Mouse (Mus musculus): Measurements from ENCODE around the gene Kmt2e. TPM values are rescaled to one million over a fixed set of nuclear protein-coding genes. Genes with fewer than 3 reads are reported as not detected.

Kmt2e gene
- total and polyA plus RNA-seq, 3 experiments: 8.0 to 220 (median 40.7) TPM

DNA sequence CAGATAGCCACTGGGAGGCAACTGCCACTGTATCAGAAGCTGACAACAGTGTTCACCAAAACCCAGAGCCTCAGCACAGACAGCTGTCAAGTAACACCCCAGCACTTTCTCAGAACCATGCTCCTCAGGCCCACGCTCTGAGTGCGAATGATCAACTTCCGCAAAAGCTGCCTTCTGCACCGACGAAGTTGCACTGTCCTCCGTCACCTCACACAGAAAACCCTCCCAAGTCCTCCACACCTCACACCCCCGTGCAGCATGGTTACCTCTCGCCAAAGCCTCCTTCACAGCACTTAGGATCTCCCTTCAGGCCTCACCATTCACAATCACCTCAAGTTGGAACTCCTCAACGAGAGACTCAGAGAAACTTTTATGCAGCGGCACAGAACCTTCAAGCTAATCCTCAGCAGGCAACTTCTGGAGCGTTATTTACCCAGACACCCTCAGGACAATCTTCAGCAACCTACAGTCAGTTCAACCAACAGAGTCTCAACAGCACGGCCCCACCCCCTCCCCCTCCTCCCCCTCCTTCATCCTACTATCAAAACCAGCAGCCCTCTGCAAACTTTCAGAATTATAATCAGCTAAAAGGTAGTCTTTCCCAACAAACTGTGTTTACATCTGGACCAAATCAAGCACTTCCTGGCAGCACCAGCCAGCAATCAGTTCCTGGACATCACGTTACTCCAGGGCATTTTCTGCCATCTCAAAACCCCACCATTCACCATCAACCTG is 67.5 kb downstream of the Kmt2e start:
- no peaks in the 10 kb centered on the region for H3K9me3 ChIP-seq (replicated peaks)
- H3K27me3 ChIP-seq (ENCODE audit: insufficient read depth, low read length): no peaks in the 10 kb centered on the region
- no peak for ATAC-seq (ENCODE audit: extremely low read depth, insufficient number of reproducible peaks, low FRiP score, poor library complexity, severe bottlenecking)
- peaks cover 85% of the 10 kb centered on the region for H3K36me3 ChIP-seq (replicated peaks)
- peaks cover 7% of the 10 kb centered on the region for H3K4me1 ChIP-seq (ENCODE audit: insufficient read depth, low read depth, low read length)
- TF ChIP-seq POLR2AphosphoS5 (IDR thresholded peaks at IDR 0.05; ENCODE audit: insufficient replicate concordance, low read depth, low read length): no peak
- TF ChIP-seq GATA1 (IDR thresholded peaks at IDR 0.05; ENCODE audit: borderline replicate concordance, low read length): no peak
- TF ChIP-seq TAL1 (conservative IDR thresholded peaks at IDR 0.05; ENCODE audit: low read depth, low read length): no peak
- no peak for TF ChIP-seq GATA2 (IDR thresholded peaks at IDR 0.05; ENCODE audit: borderline replicate concordance, low read depth, low read length)
- DNase-seq (ENCODE audit: low spot score): no peak
- H3K4me3 ChIP-seq (ENCODE audit: low read depth, low read length): no peak overlapping the region

DNA sequence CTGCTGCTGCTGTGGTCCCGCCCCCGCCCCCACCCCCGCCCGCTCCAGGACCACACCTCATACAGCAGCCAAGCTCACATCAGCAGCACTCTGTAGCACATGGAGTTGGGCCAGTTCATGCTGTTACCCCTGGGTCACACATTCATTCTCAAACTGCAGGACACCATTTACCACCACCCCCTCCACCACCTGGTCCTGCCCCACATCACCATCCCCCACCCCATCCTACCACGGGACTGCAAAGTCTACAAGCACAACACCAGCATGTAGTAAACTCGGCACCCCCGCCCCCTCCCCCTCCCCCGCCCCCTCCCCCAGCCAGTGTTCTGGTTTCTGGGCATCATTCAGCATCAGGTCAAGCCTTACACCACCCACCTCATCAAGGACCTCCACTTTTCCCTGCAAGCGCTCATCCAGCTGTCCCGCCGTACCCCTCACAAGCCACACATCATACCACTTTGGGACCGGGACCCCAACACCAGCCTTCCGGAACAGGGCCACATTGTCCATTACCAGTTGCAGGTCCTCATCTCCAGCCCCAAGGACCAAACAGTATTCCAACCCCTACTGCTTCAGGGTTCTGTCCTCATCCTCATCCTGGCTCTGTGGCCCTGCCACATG is 68.2 kb downstream of the Kmt2e start:
- DNase-seq (ENCODE audit: low spot score) (no peak), ATAC-seq (ENCODE audit: extremely low read depth, insufficient number of reproducible peaks, low FRiP score, poor library complexity, severe bottlenecking) (no peak)
- no peaks in the 10 kb centered on the region for H3K9me3 ChIP-seq (replicated peaks)
- H3K36me3 ChIP-seq (replicated peaks): peaks cover 85% of the 10 kb centered on the region
- TF ChIP-seq CTCF (IDR thresholded peaks at IDR 0.05; ENCODE audit: low read depth, low read length): no peak
- no peak for TF ChIP-seq GATA2 (IDR thresholded peaks at IDR 0.05; ENCODE audit: borderline replicate concordance, low read depth, low read length)
- TF ChIP-seq GATA1 (IDR thresholded peaks at IDR 0.05; ENCODE audit: borderline replicate concordance, low read length): no peak
- TF ChIP-seq POLR2AphosphoS5 (IDR thresholded peaks at IDR 0.05; ENCODE audit: insufficient replicate concordance, low read depth, low read length): no peak
- TF ChIP-seq TAL1 (conservative IDR thresholded peaks at IDR 0.05; ENCODE audit: low read depth, low read length): no peak
- peaks cover 7% of the 10 kb centered on the region for H3K4me1 ChIP-seq (ENCODE audit: insufficient read depth, low read depth, low read length)
- H3K27me3 ChIP-seq (ENCODE audit: insufficient read depth, low read length): no peaks in the 10 kb centered on the region
- no peak overlapping the region for H3K4me3 ChIP-seq (ENCODE audit: low read depth, low read length)

DNA sequence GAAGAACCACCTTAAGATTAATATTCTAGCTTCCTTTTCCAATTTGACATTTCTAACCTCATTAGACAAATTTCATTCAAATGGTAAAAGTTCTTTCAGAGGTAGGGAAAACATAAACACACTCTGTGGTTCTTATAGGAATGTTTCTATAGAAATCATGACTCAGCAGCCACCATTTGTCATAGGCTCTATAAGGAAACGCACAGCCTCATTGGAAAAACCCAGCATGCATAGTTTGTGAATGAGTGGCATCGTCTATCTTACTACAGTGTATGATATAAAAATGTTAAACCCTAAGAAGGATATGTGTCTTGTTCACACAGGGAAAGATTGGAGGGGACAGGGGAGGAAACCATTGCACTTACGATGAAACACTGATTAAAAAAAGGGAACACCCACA is 71.3 kb downstream of the Kmt2e start:
- TF ChIP-seq GATA1 (IDR thresholded peaks at IDR 0.05; ENCODE audit: borderline replicate concordance, low read length): no peak
- TF ChIP-seq CTCF (IDR thresholded peaks at IDR 0.05; ENCODE audit: low read depth, low read length): no peak
- TF ChIP-seq POLR2AphosphoS5 (IDR thresholded peaks at IDR 0.05; ENCODE audit: insufficient replicate concordance, low read depth, low read length): no peak
- TF ChIP-seq GATA2 (IDR thresholded peaks at IDR 0.05; ENCODE audit: borderline replicate concordance, low read depth, low read length): no peak
- no peak for TF ChIP-seq TAL1 (conservative IDR thresholded peaks at IDR 0.05; ENCODE audit: low read depth, low read length)
- ATAC-seq (ENCODE audit: extremely low read depth, insufficient number of reproducible peaks, low FRiP score, poor library complexity, severe bottlenecking) (no peak), DNase-seq (ENCODE audit: low spot score) (no peak)
- Histone ChIP-seq H3K27me3 (ENCODE audit: insufficient read depth, low read length) (no peaks in the 10 kb centered on the region), H3K4me1 (ENCODE audit: insufficient read depth, low read depth, low read length) (peaks cover 7% of the 10 kb centered on the region), H3K36me3 (replicated peaks) (peaks cover 83% of the 10 kb centered on the region), H3K4me3 (ENCODE audit: low read depth, low read length) (no peak overlapping the region), H3K9me3 (replicated peaks) (no peaks in the 10 kb centered on the region)

DNA sequence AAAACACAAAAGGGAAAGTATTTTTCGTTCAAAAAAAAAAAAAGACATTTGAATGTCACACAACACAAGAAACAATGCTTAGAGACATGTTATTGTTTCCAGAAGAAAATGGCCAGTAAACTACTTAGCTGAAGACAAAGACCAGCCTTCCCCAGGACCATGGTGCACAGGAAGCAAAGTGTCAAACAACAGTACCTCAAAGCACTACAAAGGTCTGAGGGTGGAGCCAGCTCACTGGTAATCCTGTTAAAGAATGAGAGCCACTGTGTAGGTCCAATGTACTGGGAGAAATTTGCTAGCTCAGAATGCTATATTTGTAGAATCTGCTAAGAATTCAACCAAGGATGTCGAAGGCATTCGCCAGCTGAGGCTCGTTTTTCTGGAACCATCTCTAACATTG is 73.0 kb downstream of the Kmt2e start:
- H3K4me1 ChIP-seq (ENCODE audit: insufficient read depth, low read depth, low read length): peaks cover 5% of the 10 kb centered on the region
- no peaks in the 10 kb centered on the region for H3K27me3 ChIP-seq (ENCODE audit: insufficient read depth, low read length)
- peaks cover 82% of the 10 kb centered on the region for H3K36me3 ChIP-seq (replicated peaks)
- H3K9me3 ChIP-seq (replicated peaks): no peaks in the 10 kb centered on the region
- no peak overlapping the region for H3K4me3 ChIP-seq (ENCODE audit: low read depth, low read length)
- no peak for DNase-seq (ENCODE audit: low spot score)
- TF ChIP-seq GATA2 (IDR thresholded peaks at IDR 0.05; ENCODE audit: borderline replicate concordance, low read depth, low read length): no peak
- TF ChIP-seq TAL1 (conservative IDR thresholded peaks at IDR 0.05; ENCODE audit: low read depth, low read length): no peak
- TF ChIP-seq CTCF (IDR thresholded peaks at IDR 0.05; ENCODE audit: low read depth, low read length): no peak
- no peak for TF ChIP-seq POLR2AphosphoS5 (IDR thresholded peaks at IDR 0.05; ENCODE audit: insufficient replicate concordance, low read depth, low read length)
- TF ChIP-seq GATA1 (IDR thresholded peaks at IDR 0.05; ENCODE audit: borderline replicate concordance, low read length): no peak
- no peak for ATAC-seq (ENCODE audit: extremely low read depth, insufficient number of reproducible peaks, low FRiP score, poor library complexity, severe bottlenecking)

DNA sequence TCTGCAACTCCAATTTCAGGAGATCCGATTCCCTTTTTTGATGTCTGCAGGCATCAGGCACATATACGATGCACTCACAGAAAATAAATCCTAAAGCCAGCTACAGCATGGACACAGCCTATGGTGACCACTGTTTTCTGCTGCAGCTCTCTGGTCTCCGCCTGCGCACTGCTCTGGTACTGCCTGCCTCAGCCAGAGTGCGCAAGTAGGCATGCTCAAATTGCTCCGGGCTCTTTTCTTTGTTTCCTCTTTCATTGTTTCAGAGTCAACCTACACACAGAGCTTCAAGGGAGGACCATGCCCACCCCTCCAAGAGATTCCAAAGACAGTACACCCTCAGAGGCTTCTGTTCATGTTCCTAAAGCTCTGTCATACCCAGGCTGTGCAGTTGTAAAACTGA is 74.4 kb downstream of the Kmt2e start:
- peaks cover 83% of the 10 kb centered on the region for H3K36me3 ChIP-seq (replicated peaks)
- no peak for ATAC-seq (ENCODE audit: extremely low read depth, insufficient number of reproducible peaks, low FRiP score, poor library complexity, severe bottlenecking)
- TF ChIP-seq TAL1 (conservative IDR thresholded peaks at IDR 0.05; ENCODE audit: low read depth, low read length) (no peak), POLR2AphosphoS5 (IDR thresholded peaks at IDR 0.05; ENCODE audit: insufficient replicate concordance, low read depth, low read length) (no peak), GATA2 (IDR thresholded peaks at IDR 0.05; ENCODE audit: borderline replicate concordance, low read depth, low read length) (no peak), GATA1 (IDR thresholded peaks at IDR 0.05; ENCODE audit: borderline replicate concordance, low read length) (no peak), CTCF (IDR thresholded peaks at IDR 0.05; ENCODE audit: low read depth, low read length) (no peak)
- no peaks in the 10 kb centered on the region for H3K4me1 ChIP-seq (ENCODE audit: insufficient read depth, low read depth, low read length)
- H3K4me3 ChIP-seq (ENCODE audit: low read depth, low read length): no peak overlapping the region
- no peak for DNase-seq (ENCODE audit: low spot score)
- H3K27me3 ChIP-seq (ENCODE audit: insufficient read depth, low read length): no peaks in the 10 kb centered on the region
- H3K9me3 ChIP-seq (replicated peaks): no peaks in the 10 kb centered on the region

DNA sequence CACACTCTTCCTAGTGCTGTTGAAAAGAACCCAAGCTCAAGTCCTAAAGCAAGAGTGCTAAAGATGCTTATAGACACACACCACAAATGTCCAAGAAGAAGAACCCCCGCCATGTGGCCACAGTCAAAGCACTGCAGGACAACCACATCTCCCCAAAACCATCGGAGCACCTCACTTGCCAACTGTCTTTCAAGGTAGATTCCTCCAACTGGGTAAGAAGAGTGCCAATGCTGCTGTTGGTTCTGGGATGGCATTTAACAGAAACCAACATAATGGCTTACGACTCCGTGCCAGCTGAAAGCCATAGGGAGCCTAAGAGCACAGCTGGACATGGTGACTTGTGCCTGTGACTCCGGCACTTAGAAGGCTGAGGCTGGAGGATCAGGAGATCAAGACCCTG is 77.2 kb downstream of the Kmt2e start:
- TF ChIP-seq POLR2AphosphoS5 (IDR thresholded peaks at IDR 0.05; ENCODE audit: insufficient replicate concordance, low read depth, low read length): no peak
- no peak for TF ChIP-seq GATA1 (IDR thresholded peaks at IDR 0.05; ENCODE audit: borderline replicate concordance, low read length)
- no peak for TF ChIP-seq GATA2 (IDR thresholded peaks at IDR 0.05; ENCODE audit: borderline replicate concordance, low read depth, low read length)
- TF ChIP-seq TAL1 (conservative IDR thresholded peaks at IDR 0.05; ENCODE audit: low read depth, low read length): no peak
- no peak for TF ChIP-seq CTCF (IDR thresholded peaks at IDR 0.05; ENCODE audit: low read depth, low read length)
- Histone ChIP-seq H3K4me3 (ENCODE audit: low read depth, low read length) (no peak overlapping the region), H3K9me3 (replicated peaks) (no peaks in the 10 kb centered on the region), H3K36me3 (replicated peaks) (peaks cover 86% of the 10 kb centered on the region), H3K27me3 (ENCODE audit: insufficient read depth, low read length) (no peaks in the 10 kb centered on the region), H3K4me1 (ENCODE audit: insufficient read depth, low read depth, low read length) (no peaks in the 10 kb centered on the region)
- DNase-seq (ENCODE audit: low spot score): no peak
- ATAC-seq (ENCODE audit: extremely low read depth, insufficient number of reproducible peaks, low FRiP score, poor library complexity, severe bottlenecking): no peak
